Mouse (Mus musculus): ENCODE measurements around the gene Rps16. TPM values are rescaled to one million over a fixed set of nuclear protein-coding genes. Genes with fewer than 3 reads are reported as not detected.

The Rps16 gene
- polyA plus RNA-seq, 1 experiment, result 997 TPM

DNA sequence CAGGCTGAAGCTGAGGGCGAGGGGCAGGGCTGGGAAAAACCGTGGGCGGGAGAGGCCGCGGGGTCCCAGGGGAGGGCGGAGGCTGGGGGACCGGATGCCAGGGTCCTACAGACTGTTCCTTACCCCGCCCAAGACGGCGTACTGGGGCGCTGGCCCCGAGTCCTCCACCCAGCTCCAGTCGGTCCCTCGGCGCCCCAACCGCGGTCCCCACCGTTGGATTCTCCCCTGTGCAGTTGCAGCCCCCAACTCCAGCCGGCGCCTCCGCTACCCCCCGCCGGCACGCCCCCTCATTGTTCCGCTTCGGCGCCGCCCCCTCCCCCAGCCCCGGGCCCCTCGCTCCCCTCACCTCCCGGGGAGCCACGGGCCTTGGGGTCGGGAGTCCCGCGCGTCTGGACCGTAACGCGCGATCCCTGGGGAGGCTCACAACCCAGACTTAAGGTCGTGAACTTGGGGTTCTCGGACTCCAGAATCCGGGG is 21.1 kb downstream of the Rps16 start:
- TF ChIP-seq CTCF (IDR thresholded peaks at IDR 0.05; ENCODE audit: borderline replicate concordance, insufficient read depth, low read length), result no peak
- TF ChIP-seq POLR2A (IDR thresholded peaks at IDR 0.05; ENCODE audit: low read depth, low read length), result peak; percentile 51; the same call in 1 of the 2 replicates
- peaks cover 13% of the 10 kb centered on the region; the same call in 1 of the 2 replicates for H3K4me1 ChIP-seq (ENCODE audit: control insufficient read depth, insufficient read depth, low read length)
- peak overlapping the region; percentile 96 for H3K27ac ChIP-seq (ENCODE audit: insufficient read depth, low read length)
- H3K4me3 ChIP-seq (ENCODE audit: insufficient read depth, low read length), result peak overlapping the region; percentile 97

DNA sequence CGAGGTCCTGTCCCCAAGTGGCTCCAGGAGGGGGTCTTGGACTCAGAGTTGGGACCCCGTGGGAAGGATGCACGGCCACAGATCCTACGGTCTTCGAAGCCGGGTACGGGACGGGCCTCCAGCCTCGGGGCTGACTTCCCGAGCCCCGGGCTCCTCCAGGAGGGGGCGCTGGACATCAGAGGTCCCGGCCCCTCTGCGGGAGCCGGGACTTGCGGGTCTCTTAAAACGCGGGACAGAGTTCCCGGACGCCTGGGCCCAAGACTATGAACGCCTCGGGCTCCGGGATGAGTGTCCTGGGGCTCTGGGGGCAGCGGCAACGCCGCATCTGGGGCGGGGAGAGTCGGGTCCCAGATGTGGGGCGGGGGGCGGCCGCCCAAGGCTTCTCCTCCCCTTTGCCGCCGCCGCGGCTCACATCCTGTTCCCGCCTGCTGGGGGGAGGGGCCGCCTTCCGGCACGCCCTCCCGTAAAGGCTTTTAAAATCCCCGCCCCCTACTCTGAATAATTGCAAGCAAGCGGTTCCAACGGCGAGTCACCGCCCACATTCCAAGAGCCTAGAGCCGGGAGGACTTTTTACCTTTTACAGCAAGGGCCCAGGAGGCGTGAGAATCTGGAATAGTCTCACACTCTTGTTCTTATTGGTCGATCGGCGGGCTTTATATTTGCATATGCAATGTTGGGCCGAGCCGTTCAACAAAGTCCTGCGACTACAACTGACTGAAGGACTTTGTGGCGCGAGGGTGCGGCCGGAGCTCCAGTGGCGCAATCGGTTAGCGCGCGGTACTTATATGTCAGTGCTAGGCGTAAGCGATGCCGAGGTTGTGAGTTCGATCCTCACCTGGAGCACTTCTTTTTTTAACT is 22.0 kb downstream of the Rps16 start, which contains the start of gene Plekhg2:
Plekhg2 (minus strand) TSS at position 349 of the 858 bp plus-strand sequence.
- TF ChIP-seq CTCF (IDR thresholded peaks at IDR 0.05; ENCODE audit: borderline replicate concordance, insufficient read depth, low read length) (no peak), POLR2A (IDR thresholded peaks at IDR 0.05; ENCODE audit: low read depth, low read length) (peak; percentile 82)
- Histone ChIP-seq H3K4me1 (ENCODE audit: control insufficient read depth, insufficient read depth, low read length) (peaks cover 13% of the 10 kb centered on the region; the same call in 1 of the 2 replicates), H3K27ac (ENCODE audit: insufficient read depth, low read length) (peak within 1 kb of the TSS; percentile 96), H3K4me3 (ENCODE audit: insufficient read depth, low read length) (peak within 1 kb of the TSS; percentile 97)

DNA sequence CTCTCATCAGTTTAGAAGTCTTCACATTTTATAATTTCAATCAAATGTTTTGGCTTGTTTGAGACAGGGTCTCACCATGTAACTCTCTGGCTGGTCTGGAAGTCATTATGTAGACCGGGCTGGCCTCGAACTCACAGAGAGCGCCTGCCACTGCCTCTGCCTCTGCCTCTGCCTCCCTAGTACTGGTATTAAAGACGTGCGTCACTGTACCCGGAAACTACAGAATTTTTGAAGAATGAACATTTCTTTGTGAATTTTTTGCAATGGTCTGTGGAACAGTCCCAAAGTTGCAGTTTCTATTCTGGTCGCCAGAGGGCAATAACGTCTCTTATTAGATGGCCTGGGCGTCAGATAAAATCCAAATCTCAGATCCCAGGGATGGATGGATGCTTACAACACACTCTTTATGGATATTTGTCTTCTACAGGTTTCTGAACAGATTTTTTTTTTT is 22.7 kb downstream of the Rps16 start:
- TF ChIP-seq POLR2A (IDR thresholded peaks at IDR 0.05; ENCODE audit: low read depth, low read length) (no peak), CTCF (IDR thresholded peaks at IDR 0.05; ENCODE audit: borderline replicate concordance, insufficient read depth, low read length) (no peak)
- Histone ChIP-seq H3K27ac (ENCODE audit: insufficient read depth, low read length) (peak overlapping the region; percentile 87), H3K4me1 (ENCODE audit: control insufficient read depth, insufficient read depth, low read length) (peaks cover 13% of the 10 kb centered on the region; the same call in 1 of the 2 replicates), H3K4me3 (ENCODE audit: insufficient read depth, low read length) (peak overlapping the region; percentile 17; the same call in 1 of the 2 replicates)

DNA sequence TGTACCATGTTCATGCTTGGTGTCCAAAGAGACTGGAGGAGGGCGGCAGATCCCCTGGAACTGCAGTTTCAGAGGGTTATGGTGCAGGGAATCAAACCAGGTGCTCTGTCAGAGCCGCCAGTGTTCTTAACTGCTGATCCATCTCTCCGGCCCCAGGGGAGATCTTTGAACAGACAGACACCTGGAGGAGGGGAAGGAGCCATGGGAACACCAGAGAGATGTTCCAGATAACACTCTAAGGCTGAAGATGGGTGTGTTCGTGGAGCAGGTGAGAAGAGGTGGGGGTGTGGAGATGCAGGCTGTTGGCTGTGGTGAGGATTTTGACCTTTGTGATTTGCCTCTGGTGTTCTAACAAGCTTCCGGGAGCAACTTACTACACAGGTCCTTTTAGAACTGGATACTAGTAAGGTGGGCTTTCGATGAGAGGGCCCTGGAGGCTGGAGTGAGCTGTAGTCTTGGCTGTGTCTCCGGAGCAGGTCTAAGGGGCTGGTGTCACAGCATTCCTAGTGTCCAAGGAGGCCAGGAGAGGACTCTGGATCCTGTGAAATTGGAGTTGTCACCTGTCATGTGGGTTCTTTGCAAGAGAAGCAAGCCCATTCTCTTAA is 23.5 kb downstream of the Rps16 start:
- Histone ChIP-seq H3K4me3 (ENCODE audit: insufficient read depth, low read length) (no peak overlapping the region), H3K4me1 (ENCODE audit: control insufficient read depth, insufficient read depth, low read length) (peaks cover 11% of the 10 kb centered on the region; the same call in 1 of the 2 replicates), H3K27ac (ENCODE audit: insufficient read depth, low read length) (peak overlapping the region; percentile 15; the same call in 1 of the 2 replicates)
- TF ChIP-seq POLR2A (IDR thresholded peaks at IDR 0.05; ENCODE audit: low read depth, low read length), result no peak
- TF ChIP-seq CTCF (IDR thresholded peaks at IDR 0.05; ENCODE audit: borderline replicate concordance, insufficient read depth, low read length), result no peak

DNA sequence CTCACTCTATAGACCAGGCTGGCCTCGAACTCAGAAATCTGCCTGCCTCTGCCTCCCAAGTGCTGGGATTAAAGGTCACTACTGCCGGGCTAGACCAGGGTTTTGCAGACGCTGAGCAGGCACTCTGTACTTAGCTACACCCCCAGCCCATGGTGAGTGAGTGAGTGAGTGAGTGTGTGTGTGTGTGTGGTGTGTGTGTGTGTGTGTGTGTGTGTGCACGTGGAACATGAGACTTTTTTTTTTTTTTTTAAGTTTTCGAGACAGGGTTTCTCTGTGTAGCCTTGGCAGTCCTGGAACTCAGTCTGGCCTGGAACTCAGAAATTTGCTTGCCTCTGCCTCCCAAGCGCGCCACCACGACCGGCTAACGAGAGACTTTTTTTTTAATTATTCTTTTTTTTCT is 24.2 kb downstream of the Rps16 start:
- no peak for TF ChIP-seq POLR2A (IDR thresholded peaks at IDR 0.05; ENCODE audit: low read depth, low read length)
- TF ChIP-seq CTCF (IDR thresholded peaks at IDR 0.05; ENCODE audit: borderline replicate concordance, insufficient read depth, low read length), result no peak
- no peak overlapping the region for H3K4me3 ChIP-seq (ENCODE audit: insufficient read depth, low read length)
- H3K4me1 ChIP-seq (ENCODE audit: control insufficient read depth, insufficient read depth, low read length), result peaks cover 8% of the 10 kb centered on the region; the same call in 1 of the 2 replicates
- peak overlapping the region; percentile 97 for H3K27ac ChIP-seq (ENCODE audit: insufficient read depth, low read length)

DNA sequence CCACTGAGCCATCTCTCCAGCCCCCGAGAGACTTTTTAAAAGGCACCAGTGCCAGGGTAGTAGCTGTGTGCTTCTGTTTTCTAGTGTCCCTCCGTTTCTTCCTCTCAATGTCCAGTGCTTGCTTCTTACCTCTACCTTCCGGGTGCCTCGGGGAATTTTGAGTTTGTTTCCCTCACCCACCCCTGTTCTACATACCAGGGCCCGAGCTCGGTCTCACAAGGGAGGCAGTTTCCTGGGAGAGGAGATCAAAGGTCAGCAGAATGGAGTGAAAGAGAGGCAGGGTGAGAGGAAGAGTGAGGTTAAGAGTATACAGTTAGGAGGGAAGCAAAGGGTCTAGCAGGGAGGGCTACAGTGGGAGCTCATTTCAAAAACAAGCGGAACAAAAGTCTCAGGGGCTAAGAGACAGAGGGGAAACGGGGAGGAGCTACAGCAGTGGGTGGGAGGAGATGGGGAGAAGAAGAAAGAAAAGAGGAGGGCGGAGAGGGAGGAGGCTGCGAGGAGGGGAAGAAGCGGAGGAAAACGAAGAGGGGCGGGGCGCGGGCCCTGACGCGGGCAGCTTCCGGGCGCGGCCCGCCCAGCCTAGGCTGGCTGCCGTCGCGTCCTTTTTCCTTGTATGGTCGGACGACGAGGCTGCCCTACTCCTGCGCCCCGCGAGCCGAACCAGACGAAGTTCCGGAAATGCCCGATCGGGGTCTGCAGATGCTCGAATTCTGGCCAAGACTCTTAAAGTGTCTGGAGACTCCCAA is 24.9 kb downstream of the Rps16 start:
- Histone ChIP-seq H3K4me1 (ENCODE audit: control insufficient read depth, insufficient read depth, low read length) (peaks cover 3% of the 10 kb centered on the region; the same call in 1 of the 2 replicates), H3K4me3 (ENCODE audit: insufficient read depth, low read length) (peak overlapping the region; percentile 52), H3K27ac (ENCODE audit: insufficient read depth, low read length) (peak overlapping the region; percentile 99)
- TF ChIP-seq POLR2A (IDR thresholded peaks at IDR 0.05; ENCODE audit: low read depth, low read length) (peak; percentile 69), CTCF (IDR thresholded peaks at IDR 0.05; ENCODE audit: borderline replicate concordance, insufficient read depth, low read length) (no peak)

DNA sequence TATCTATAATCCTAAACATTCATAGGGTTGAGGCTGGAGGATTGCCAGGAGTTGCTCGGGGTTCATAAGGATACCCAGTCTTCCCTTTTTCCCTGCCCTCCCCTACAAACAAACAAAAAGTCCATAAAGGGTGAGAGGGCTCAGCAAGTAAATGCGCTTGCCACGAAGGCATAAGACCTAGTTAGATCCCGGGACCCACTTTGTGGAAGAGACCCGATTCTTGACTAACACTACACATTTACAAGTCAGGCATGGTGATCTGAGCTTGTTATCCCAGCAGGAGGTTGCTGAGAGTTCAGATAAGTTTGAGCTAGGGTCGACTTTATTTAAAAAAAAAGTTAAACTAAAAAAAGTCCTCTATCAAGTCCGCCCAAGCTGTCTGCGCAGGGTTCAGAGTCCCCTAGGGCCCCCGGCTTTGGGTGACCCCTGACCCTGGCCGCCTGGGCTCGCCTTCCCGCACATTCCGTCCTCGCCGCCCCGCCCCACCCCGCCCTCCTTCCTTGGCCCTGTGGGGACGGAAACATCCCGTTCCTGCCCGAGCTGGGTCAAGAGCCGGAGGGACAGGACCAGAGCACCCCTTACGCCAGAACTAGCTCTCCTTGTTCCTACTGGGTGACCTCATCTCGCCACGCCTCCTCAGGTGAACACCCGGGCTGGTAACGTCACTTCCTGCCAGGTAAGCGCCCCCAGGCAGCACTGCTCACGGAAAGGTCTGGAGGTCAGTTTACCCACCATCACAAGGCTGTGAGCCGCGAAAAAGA is 25.7 kb downstream of the Rps16 start:
- peak overlapping the region; percentile 31 for H3K4me3 ChIP-seq (ENCODE audit: insufficient read depth, low read length)
- TF ChIP-seq POLR2A (IDR thresholded peaks at IDR 0.05; ENCODE audit: low read depth, low read length) (peak; percentile 72), CTCF (IDR thresholded peaks at IDR 0.05; ENCODE audit: borderline replicate concordance, insufficient read depth, low read length) (no peak)
- H3K27ac ChIP-seq (ENCODE audit: insufficient read depth, low read length), result peak overlapping the region; percentile 99
- peaks cover 2% of the 10 kb centered on the region; the same call in 1 of the 2 replicates for H3K4me1 ChIP-seq (ENCODE audit: control insufficient read depth, insufficient read depth, low read length)

DNA sequence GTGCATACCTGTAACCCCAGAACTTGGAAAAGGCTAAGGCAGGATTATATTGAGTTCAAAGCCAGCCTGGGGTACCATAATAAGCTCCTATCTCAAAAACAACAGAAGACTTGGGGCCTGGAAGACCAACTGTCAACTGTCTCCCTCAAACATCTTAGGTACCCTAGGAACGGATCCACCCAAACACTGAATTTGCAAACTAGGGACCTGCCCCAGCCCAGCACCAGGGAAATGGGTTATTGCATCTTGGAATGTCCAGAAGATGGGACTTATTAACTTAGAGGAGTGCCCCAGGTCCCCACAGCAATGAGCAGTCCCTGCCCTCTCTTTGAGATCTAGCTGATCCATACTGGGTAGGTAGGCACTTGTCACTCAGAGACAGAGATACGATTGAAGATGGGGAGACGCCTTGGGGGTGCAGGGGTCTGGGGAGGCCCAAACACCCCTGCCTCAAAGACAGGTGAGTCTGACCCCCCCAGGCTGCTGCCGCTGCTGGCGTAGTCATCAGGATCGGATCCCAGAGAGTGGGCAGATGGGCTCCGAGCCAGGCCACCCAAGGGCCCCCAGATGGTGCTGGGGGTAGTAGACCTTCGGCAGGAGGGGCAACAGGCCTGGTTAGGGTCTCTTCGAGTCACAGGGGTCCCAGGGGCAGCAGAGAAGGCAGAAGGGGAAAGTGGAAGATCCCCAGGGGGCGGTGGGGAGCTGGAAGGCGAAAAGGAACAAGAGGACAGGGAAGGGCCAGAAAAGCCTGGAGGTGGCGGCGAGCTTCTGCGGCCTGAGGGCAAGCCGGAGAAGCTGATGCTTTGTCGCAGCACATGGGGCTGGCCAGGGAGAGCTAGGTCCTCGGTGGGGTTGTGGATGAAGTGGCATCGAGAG is 27.0 kb downstream of the Rps16 start:
- peak overlapping the region; percentile 79 for H3K27ac ChIP-seq (ENCODE audit: insufficient read depth, low read length)
- TF ChIP-seq POLR2A (IDR thresholded peaks at IDR 0.05; ENCODE audit: low read depth, low read length) (no peak), CTCF (IDR thresholded peaks at IDR 0.05; ENCODE audit: borderline replicate concordance, insufficient read depth, low read length) (no peak)

More for the DNA sequence above, 27.0 kb downstream of the Rps16 start:
- peak overlapping the region; percentile 87 for H3K4me3 ChIP-seq (ENCODE audit: insufficient read depth, low read length)
- peaks cover 2% of the 10 kb centered on the region; the same call in 1 of the 2 replicates for H3K4me1 ChIP-seq (ENCODE audit: control insufficient read depth, insufficient read depth, low read length)
